Mouse (Mus musculus): Measurements from ENCODE around the gene Slc26a8. TPM values are rescaled to one million over a fixed set of nuclear protein-coding genes. Genes with fewer than 3 reads are reported as not detected.

Slc26a8 gene
- not detected for polyA plus RNA-seq (2014; fragmentation: Illumina TruSeq; extraction: RNeasy Lipid Tissue Mini Kit (QIAGEN cat#74804); ENCODE audit: low read depth, low replicate concordance)

DNA sequence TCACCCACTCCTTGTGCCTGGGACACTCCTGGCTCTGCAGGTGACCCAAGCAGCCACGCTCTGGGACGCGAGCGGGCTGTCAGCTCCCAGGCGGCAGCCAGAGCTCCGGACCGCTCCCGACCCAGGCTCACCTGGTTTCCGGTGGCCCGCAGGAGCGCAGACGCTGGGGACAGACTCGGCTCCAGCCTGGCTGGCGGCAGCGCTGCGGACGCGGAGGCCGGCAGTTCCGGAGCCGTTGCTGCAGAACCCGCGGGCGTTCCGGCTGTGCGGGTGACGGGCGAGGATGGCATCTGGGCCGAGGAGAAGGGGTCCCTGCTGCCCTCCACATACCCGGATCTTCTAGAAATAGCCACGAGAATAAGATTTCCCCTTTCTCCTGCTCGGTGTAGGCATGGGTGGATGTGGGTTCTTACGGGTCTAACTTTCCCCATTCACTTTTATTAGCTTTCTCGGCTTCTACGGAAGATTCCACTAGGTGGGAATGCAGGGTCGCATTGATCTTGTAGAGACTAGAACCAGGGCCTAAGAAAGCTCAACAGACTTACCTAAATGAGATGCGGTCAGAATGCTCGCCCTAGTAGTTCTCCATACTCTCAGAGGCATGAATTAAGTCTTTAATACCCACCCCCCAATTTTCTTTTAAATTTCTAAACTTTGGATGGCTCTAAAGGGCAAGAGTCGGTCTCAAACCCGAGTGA lies at the start of gene Slc26a8:
Gene Slc26a8, minus strand, starts transcription at position 648 of the 698 bp plus-strand sequence.

GRCm38 (mm10) chr17:28725783-28726182 lies 35.8 kb upstream of the Slc26a8 start, which contains the start of gene AC170998.1:
TSS of gene AC170998.1 (plus strand) at chr17:28726083.

GRCm38 (mm10) chr17:28690776-28691686 lies 998 bp upstream of the Slc26a8 start, which contains the start of gene Mapk14:
TSS of gene Mapk14 (plus strand) at chr17:28691329.

GRCm38 (mm10) chr17:28622300-28622759 lies 67.7 kb downstream of the Slc26a8 start, which contains the start of gene Srpk1:
TSS of gene Srpk1 (minus strand) at chr17:28622709.

Other genes starting within 250 kb of the Slc26a8 start
- gene Fkbp5, start 172.7 kb downstream of the Slc26a8 start, polyA plus RNA-seq (2014; fragmentation: Illumina TruSeq; extraction: RNeasy Lipid Tissue Mini Kit (QIAGEN cat#74804); ENCODE audit: low read depth, low replicate concordance) = 45.0 TPM
- 0.44 TPM for gene Armc12, start 159.4 kb downstream of the Slc26a8 start, polyA plus RNA-seq (2014; fragmentation: Illumina TruSeq; extraction: RNeasy Lipid Tissue Mini Kit (QIAGEN cat#74804); ENCODE audit: low read depth, low replicate concordance)
- gene Clpsl2, start 140.8 kb downstream of the Slc26a8 start, polyA plus RNA-seq (2014; fragmentation: Illumina TruSeq; extraction: RNeasy Lipid Tissue Mini Kit (QIAGEN cat#74804); ENCODE audit: low read depth, low replicate concordance) = not detected
- gene Clps, start 129.5 kb downstream of the Slc26a8 start, polyA plus RNA-seq (2014; fragmentation: Illumina TruSeq; extraction: RNeasy Lipid Tissue Mini Kit (QIAGEN cat#74804); ENCODE audit: low read depth, low replicate concordance) = not detected
- not detected for gene Lhfpl5, start 114.6 kb downstream of the Slc26a8 start, polyA plus RNA-seq (2014; fragmentation: Illumina TruSeq; extraction: RNeasy Lipid Tissue Mini Kit (QIAGEN cat#74804); ENCODE audit: low read depth, low replicate concordance)
- gene Srpk1, start 67.5 kb downstream of the Slc26a8 start, polyA plus RNA-seq (2014; fragmentation: Illumina TruSeq; extraction: RNeasy Lipid Tissue Mini Kit (QIAGEN cat#74804); ENCODE audit: low read depth, low replicate concordance) = 113 TPM
- gene Mapk14, start 1.1 kb upstream of the Slc26a8 start, polyA plus RNA-seq (2014; fragmentation: Illumina TruSeq; extraction: RNeasy Lipid Tissue Mini Kit (QIAGEN cat#74804); ENCODE audit: low read depth, low replicate concordance) = 61.5 TPM
- 1.2 TPM for gene AC170998.1, start 35.9 kb upstream of the Slc26a8 start, polyA plus RNA-seq (2014; fragmentation: Illumina TruSeq; extraction: RNeasy Lipid Tissue Mini Kit (QIAGEN cat#74804); ENCODE audit: low read depth, low replicate concordance)
- 0.49 TPM for gene Mapk13, start 79.1 kb upstream of the Slc26a8 start, polyA plus RNA-seq (2014; fragmentation: Illumina TruSeq; extraction: RNeasy Lipid Tissue Mini Kit (QIAGEN cat#74804); ENCODE audit: low read depth, low replicate concordance)
- gene Brpf3, start 110.9 kb upstream of the Slc26a8 start, polyA plus RNA-seq (2014; fragmentation: Illumina TruSeq; extraction: RNeasy Lipid Tissue Mini Kit (QIAGEN cat#74804); ENCODE audit: low read depth, low replicate concordance) = 10.8 TPM
- gene Pnpla1, start 168.2 kb upstream of the Slc26a8 start, polyA plus RNA-seq (2014; fragmentation: Illumina TruSeq; extraction: RNeasy Lipid Tissue Mini Kit (QIAGEN cat#74804); ENCODE audit: low read depth, low replicate concordance) = not detected
- gene 4930539E08Rik, start 225.1 kb upstream of the Slc26a8 start, polyA plus RNA-seq (2014; fragmentation: Illumina TruSeq; extraction: RNeasy Lipid Tissue Mini Kit (QIAGEN cat#74804); ENCODE audit: low read depth, low replicate concordance) = 0.16 TPM